Mouse (Mus musculus) midbrain, embryonic 13.5 days (tissue): ENCODE data around the gene Ube2h. TPM values are rescaled to one million over a fixed set of nuclear protein-coding genes. Genes with fewer than 3 reads are reported as not detected.
A peak's percentile ranks its signal among the peaks of the same experiment; 100 is the strongest.

Experiments used
- ATAC-seq: fragments of 200-750 bp; cut with Nextera tagmentation; 2 replicates; pipeline ENCODE4 v1.8.0; 2017; ENCODE audit warnings: mild to moderate bottlenecking, moderate TSS enrichment, moderate library complexity
- H3K27ac ChIP-seq: fragments of 300-500 bp; sonication (generic); 2 replicates; pipeline ENCODE4 v1.5.1; 2015; ENCODE audit warnings: inconsistent platforms, mild to moderate bottlenecking, moderate library complexity
- H3K27me3 ChIP-seq: fragments of 300-500 bp; sonication (generic); 2 replicates; pipeline ENCODE4 v1.6.1; 2015; ENCODE audit warnings: mild to moderate bottlenecking, inconsistent platforms
- H3K36me3 ChIP-seq: fragments of 300-500 bp; sonication (generic); 2 replicates; pipeline ENCODE4 v1.6.1; 2015; ENCODE audit warnings: mild to moderate bottlenecking, inconsistent platforms
- H3K4me1 ChIP-seq: fragments of 300-500 bp; sonication (generic); replicated peaks from 2 replicates; pipeline ENCODE4 v1.6.1; 2015; ENCODE audit warnings: inconsistent platforms
- H3K4me2 ChIP-seq: fragments of 300-500 bp; sonication (generic); replicated peaks from 2 replicates; pipeline ENCODE4 v1.6.1; 2015; ENCODE audit warnings: moderate library complexity, mild to moderate bottlenecking, inconsistent platforms
- H3K4me3 ChIP-seq: fragments of 300-500 bp; sonication (generic); replicated peaks from 2 replicates; pipeline ENCODE4 v1.5.1; 2015; ENCODE audit warnings: mild to moderate bottlenecking, inconsistent platforms
- H3K9ac ChIP-seq: fragments of 300-500 bp; sonication (generic); replicated peaks from 2 replicates; pipeline ENCODE4 v1.6.1; 2015; ENCODE audit warnings: mild to moderate bottlenecking, inconsistent platforms
- H3K9me3 ChIP-seq: fragments of 300-500 bp; sonication (generic); 2 replicates; pipeline ENCODE4 v1.6.1; 2016; ENCODE audit warnings: mild to moderate bottlenecking, inconsistent platforms
- whole genome bisulfite sequencing: fragments of 180-500 bp; shearing (Covaris S2); methylation state at CpG from one replicate; pipeline ENCODE4 v1.1.7; 2015; 5-methylcytosine and 5-hydroxymethylcytosine counted together
- polyA plus RNA-seq: library from polyadenylated mRNA; unstranded; fragments of >200 nt; fragmentation: Nextera tagmentation; extraction: Ambion mirVana; gene quantifications from 2 replicates; pipeline ENCODE4 v1.2.1, GENCODE M21; 2015

The Ube2h gene
- polyA plus RNA-seq, 1 experiment from 2014 or later = 66.0 TPM

DNA sequence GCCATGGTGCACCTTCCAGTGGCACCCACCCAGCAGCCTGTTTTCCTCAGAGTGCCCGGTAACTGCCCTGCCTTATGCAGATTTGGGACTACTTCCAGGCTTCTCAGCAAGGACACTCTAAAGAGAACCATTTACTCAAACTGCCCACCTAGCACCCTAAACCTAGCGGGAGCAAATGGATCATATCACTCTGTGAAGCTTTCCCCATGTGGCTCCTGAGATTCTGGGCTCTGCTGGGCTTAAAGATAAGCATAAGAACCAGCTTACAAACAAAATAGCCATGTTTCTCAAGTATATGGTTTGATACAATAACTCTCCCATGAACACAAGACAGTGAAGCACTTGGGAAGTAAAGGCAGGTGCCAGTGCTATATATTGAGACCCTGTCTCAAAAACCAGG, 11.8 kb downstream of the Ube2h start:
- Histone ChIP-seq H3K4me1 (0 out of 2 replicates have a peak, but pooled peaks cover 6% of the 10 kb centered on the region), H3K27ac (no peak overlapping the region), H3K36me3 (peaks cover 44% of the 10 kb centered on the region), H3K4me3 (no peak overlapping the region), H3K27me3 (no peaks in the 10 kb centered on the region), H3K4me2 (no peak overlapping the region), H3K9ac (no peak overlapping the region), H3K9me3 (no peaks in the 10 kb centered on the region)
- WGBS = 91% methylated on average over 2 of the region's 2 CpGs
- ATAC-seq = no peak

DNA sequence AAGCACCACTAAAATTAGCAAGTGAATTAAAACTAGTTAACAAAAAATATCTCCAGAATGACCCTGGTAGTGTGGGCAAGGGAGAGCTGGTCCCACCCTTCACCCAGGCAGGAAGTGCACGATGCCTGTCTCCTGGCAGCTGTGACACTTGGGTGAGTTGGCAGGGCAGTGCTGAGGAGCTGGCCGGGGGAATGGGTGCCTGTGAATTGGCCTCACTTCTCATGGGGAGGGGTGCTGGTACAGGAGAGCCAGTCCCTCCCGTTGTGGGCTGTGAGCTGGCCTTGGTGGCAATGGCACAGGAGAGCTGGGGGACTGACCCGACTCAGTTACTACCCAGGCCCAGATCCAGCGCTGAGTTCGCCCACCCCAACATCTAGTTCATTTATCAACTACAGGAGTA, 16.4 kb downstream of the Ube2h start:
- H3K4me1 ChIP-seq = no peaks in the 10 kb centered on the region
- no peak overlapping the region for H3K4me2 ChIP-seq
- no peaks in the 10 kb centered on the region for H3K9me3 ChIP-seq
- peaks cover 43% of the 10 kb centered on the region for H3K36me3 ChIP-seq
- H3K27me3 ChIP-seq = no peaks in the 10 kb centered on the region
- H3K27ac ChIP-seq = no peak overlapping the region
- ATAC-seq = no peak
- 93% methylated on average over 6 of the region's 6 CpGs for WGBS
- no peak overlapping the region for H3K4me3 ChIP-seq
- H3K9ac ChIP-seq = no peak overlapping the region

DNA sequence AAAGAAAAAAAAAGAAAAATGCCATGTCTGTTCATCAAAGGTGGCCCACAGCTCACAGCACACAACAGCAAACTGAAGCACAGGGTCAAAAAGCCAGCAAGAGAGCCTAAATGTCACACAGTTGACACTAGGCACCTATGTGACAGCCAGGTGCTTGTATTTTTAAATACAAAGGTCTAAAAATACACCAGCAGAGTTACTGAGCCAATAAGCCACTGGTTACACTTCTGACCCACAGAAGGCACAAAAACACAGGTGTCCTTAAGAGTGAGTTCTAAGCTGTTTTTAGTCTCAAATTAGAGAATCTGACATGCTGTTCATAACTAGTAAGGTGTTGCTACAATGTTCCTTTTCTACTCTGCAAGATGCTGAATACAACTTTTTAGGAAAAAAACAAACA, 17.7 kb downstream of the Ube2h start:
- H3K4me1 ChIP-seq = no peaks in the 10 kb centered on the region
- H3K27ac ChIP-seq = no peak overlapping the region
- H3K4me2 ChIP-seq = no peak overlapping the region
- H3K27me3 ChIP-seq = no peaks in the 10 kb centered on the region
- no peak overlapping the region for H3K9ac ChIP-seq
- H3K36me3 ChIP-seq = peaks cover 41% of the 10 kb centered on the region
- ATAC-seq = no peak
- no peaks in the 10 kb centered on the region for H3K9me3 ChIP-seq
- H3K4me3 ChIP-seq = no peak overlapping the region

DNA sequence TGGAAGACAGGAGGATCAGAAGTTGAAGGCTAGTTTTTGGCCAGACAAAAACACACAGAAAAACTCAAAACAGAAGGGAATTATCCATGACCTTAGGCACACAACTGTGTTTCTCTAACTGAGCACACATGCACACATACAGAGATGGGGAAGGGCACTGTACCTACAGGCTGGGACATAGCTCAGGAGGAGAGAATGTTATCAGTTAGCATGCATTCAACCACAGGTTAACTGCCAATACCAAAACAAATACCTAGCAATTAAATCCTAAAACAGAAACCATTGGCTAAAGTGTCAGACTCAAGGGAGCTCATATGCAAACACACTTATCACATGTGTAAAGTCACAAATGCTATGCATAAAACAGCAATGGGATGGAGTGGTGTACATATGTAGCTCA, 20.2 kb downstream of the Ube2h start:
- no peak for ATAC-seq
- Histone ChIP-seq H3K36me3 (peaks cover 46% of the 10 kb centered on the region), H3K9me3 (no peaks in the 10 kb centered on the region), H3K27me3 (no peaks in the 10 kb centered on the region), H3K4me2 (no peak overlapping the region), H3K4me1 (no peaks in the 10 kb centered on the region), H3K9ac (no peak overlapping the region), H3K4me3 (no peak overlapping the region), H3K27ac (no peak overlapping the region)

DNA sequence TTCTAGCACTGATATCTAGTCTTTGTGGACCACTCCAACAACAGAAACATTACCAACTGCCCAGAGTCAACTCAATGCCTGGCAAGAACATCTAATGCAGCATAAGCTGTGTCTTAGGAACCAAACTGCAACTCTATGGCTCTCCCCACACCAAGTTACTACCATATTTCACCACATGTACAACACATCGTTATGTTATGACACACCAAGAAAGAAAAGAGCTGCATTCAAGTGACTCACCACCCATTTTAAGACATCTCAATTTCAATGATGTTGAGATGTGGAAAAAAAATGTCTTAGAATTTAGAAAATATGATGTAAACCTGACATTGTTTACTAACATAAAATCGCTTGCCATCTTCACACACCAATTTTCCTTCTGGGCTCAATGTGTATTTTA, 22.0 kb downstream of the Ube2h start:
- WGBS = 98% methylated on average over 2 of the region's 2 CpGs
- Histone ChIP-seq H3K27me3 (no peaks in the 10 kb centered on the region), H3K4me1 (no peaks in the 10 kb centered on the region), H3K36me3 (peaks cover 53% of the 10 kb centered on the region), H3K9me3 (no peaks in the 10 kb centered on the region), H3K27ac (no peak overlapping the region), H3K9ac (no peak overlapping the region), H3K4me2 (no peak overlapping the region), H3K4me3 (no peak overlapping the region)
- ATAC-seq = no peak

DNA sequence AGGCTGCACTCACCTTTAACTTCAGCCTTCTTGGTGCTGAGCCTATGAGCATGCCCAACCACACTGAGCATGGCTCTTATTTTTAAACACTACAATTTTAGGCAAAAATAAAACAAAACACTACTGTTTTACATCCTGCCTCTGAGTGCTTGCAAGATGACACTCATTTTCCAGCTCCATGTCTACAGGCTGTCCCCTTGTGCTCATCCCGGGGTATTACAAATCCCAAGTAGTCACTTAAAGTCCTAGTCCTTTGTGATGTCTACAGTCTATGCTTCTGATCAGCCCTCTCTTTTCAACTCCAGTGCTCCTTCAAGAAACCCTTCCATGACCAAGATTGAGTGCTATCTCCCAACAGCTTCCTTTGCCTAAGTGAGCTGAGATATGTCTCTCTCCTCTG, 26.0 kb downstream of the Ube2h start:
- H3K4me3 ChIP-seq = no peak overlapping the region
- no peak overlapping the region for H3K4me2 ChIP-seq
- H3K9ac ChIP-seq = no peak overlapping the region
- H3K27ac ChIP-seq = no peak overlapping the region
- peaks cover 3% of the 10 kb centered on the region for H3K4me1 ChIP-seq
- ATAC-seq = no peak
- WGBS = 73% methylated on average over 1 of the region's 1 CpGs
- H3K9me3 ChIP-seq = no peaks in the 10 kb centered on the region
- H3K36me3 ChIP-seq = peaks cover 39% of the 10 kb centered on the region
- H3K27me3 ChIP-seq = no peaks in the 10 kb centered on the region

DNA sequence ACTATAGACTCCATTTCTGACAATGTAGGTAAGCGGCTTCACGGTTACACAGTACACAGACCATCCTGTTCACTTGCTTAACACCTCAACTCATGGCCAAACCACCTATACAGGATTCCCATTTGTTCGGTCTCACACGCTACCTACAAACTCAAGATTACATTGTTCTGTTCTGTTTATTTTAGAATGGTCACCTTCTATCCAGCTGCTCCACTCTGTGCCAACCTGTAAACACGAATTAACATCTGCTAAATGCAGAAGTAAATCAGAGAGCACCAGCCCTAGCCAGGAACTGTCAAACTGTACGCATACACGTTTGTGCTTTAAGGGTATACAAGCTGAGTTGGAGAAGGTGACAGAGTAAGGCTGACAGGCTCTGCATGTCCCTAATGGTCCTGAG, 27.5 kb downstream of the Ube2h start:
- 96% methylated on average over 7 of the region's 7 CpGs for WGBS
- H3K36me3 ChIP-seq = peaks cover 33% of the 10 kb centered on the region
- H3K4me2 ChIP-seq = no peak overlapping the region
- no peaks in the 10 kb centered on the region for H3K9me3 ChIP-seq
- H3K4me1 ChIP-seq = peaks cover 16% of the 10 kb centered on the region
- no peak overlapping the region for H3K9ac ChIP-seq
- no peaks in the 10 kb centered on the region for H3K27me3 ChIP-seq
- no peak overlapping the region for H3K4me3 ChIP-seq
- no peak overlapping the region for H3K27ac ChIP-seq
- no peak for ATAC-seq

DNA sequence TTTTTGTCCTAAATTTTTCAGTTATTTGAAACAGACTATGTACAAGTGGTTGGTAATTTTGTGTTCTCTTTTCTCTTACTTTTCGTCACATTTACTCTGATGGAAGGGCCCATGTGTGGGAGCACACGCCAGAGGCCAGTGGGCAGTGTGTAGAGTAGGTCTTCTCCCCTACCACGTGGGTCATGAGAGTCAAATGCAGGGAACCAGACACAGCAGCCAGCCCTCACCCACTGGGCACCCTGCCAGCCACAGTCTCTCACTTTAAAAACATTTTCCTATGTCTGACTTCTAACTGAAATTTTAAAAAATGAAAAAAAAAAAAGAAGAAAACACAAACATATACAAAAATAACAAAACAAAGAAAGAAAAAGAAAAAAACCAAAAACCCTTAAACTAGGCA, 28.0 kb downstream of the Ube2h start:
- no peaks in the 10 kb centered on the region for H3K9me3 ChIP-seq
- no peak overlapping the region for H3K4me2 ChIP-seq
- peaks cover 32% of the 10 kb centered on the region for H3K36me3 ChIP-seq
- H3K27me3 ChIP-seq = no peaks in the 10 kb centered on the region
- H3K4me3 ChIP-seq = no peak overlapping the region
- ATAC-seq = no peak
- H3K27ac ChIP-seq = no peak overlapping the region
- H3K4me1 ChIP-seq = peaks cover 16% of the 10 kb centered on the region
- WGBS = 90% methylated on average over 3 of the region's 3 CpGs
- no peak overlapping the region for H3K9ac ChIP-seq

DNA sequence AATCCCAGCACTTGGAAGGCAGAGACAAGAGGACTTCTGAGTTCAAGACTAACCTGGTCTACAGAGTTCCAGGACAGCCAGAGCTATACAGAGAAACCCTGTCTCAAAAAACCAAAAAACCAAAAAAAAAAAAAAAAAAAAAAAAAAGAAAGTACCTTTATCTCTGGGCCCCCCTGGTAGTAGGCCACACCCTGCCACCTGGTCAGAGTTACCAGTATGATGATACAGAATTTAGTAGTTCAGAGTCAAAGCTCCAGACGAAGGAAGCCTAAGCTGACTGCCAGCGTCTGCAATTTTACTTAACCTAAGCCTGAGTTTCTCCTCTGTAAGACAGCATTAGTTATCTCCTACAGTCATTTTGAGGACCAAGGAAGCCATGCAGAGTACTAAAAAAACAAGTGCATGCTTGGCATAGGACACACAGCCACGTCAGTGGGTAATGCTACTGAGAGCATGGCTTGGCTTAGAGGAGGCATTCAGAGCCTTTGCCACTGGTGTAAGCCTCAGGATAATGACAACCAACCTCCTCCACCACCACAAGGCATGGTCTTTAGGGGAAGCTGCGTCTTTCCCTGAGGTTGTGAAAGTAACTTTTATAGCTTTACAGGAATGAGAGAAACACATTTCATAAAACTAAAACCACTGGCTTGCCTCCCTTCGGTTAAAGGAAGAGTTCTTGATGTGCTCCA, 29.0 kb downstream of the Ube2h start:
- H3K36me3 ChIP-seq = peaks cover 32% of the 10 kb centered on the region
- H3K4me3 ChIP-seq = no peak overlapping the region

DNA sequence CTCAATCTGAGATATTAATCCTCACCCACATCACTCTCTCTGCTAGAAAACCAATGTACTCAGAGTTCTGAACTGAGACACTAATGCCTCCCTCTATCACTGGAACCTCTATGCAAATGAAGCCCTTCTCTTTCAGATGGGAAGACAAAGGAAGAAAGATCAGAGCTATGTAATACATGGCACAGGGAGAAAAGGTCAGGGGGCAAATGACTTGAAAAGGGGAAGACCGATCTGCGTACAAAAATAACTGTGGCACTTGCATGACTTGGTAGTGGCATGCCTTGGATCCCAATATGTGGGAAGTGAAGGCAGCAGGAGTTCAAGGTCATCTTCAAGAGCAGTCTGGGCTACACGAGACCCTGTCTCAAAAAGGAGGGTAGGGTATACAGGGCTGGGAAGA, 31.4 kb downstream of the Ube2h start:
- no peak overlapping the region for H3K4me3 ChIP-seq
- H3K4me2 ChIP-seq = no peak overlapping the region
- H3K36me3 ChIP-seq = peaks cover 28% of the 10 kb centered on the region
- H3K9ac ChIP-seq = no peak overlapping the region
- H3K9me3 ChIP-seq = no peaks in the 10 kb centered on the region
- H3K27ac ChIP-seq = peak overlapping the region; percentile 45; the same call in 1 of the 2 replicates
- WGBS = 28% methylated on average over 3 of the region's 3 CpGs
- no peaks in the 10 kb centered on the region for H3K27me3 ChIP-seq
- peaks cover 16% of the 10 kb centered on the region for H3K4me1 ChIP-seq
- no peak for ATAC-seq

More for the DNA sequence above, 29.0 kb downstream of the Ube2h start:
- Histone ChIP-seq H3K4me1 (peaks cover 16% of the 10 kb centered on the region), H3K9me3 (no peaks in the 10 kb centered on the region), H3K27ac (no peak overlapping the region), H3K9ac (no peak overlapping the region), H3K4me2 (no peak overlapping the region), H3K27me3 (no peaks in the 10 kb centered on the region)
- WGBS = 84% methylated on average over 5 of the region's 5 CpGs
- no peak for ATAC-seq

DNA sequence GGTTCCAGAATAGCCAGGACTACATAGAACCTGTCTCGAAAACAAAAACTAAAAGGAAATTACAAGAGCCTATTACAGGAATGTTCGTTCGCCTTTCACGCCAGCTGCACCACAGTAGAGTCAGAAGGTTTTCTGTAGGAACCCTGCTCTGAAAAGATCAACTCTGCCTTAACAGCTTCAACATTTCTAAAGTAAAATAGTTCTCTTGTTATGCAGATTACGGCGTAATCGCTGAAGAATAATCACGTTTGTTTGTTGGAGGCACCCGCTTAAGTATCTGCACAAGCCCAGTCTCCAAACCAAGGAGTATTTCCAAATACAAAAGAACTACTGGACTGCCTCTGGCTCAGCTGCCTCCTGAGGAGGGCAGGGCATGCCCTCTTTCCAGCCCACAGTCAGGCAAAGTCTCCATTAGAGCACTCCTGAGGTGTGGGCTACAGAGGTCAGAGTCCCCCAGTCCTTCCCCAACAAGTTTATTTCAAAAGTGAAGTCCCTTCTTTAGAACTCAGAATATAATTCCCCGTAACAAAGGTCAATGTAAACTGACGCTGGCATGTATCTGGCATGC, 31.9 kb downstream of the Ube2h start:
- no peak overlapping the region for H3K27ac ChIP-seq
- 32% methylated on average over 11 of the region's 11 CpGs for WGBS
- no peak for ATAC-seq
- no peaks in the 10 kb centered on the region for H3K27me3 ChIP-seq
- no peak overlapping the region for H3K9ac ChIP-seq
- H3K4me1 ChIP-seq = peaks cover 16% of the 10 kb centered on the region
- no peak overlapping the region for H3K4me3 ChIP-seq
- H3K36me3 ChIP-seq = peaks cover 30% of the 10 kb centered on the region
- H3K4me2 ChIP-seq = no peak overlapping the region
- H3K9me3 ChIP-seq = no peaks in the 10 kb centered on the region

DNA sequence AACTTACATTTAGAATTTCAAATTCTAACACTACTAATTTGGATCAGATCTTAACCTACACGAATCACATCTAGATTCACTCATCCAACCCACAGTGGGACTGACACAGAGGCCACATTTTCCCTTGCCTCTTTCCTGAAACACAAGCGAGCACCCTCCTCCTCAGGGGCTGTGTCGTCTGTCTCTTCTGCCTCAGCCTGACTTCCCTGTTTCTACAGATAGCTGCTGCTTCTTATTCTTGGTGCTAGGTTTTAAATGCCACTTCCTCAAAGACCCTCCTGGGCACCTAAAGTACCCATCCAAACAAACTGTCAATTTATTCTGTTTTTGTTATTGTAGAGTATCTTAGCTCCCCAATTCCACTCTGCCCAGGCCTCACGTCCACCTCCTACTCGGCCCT, 34.5 kb downstream of the Ube2h start:
- Histone ChIP-seq H3K4me2 (no peak overlapping the region), H3K9me3 (no peaks in the 10 kb centered on the region), H3K27me3 (no peaks in the 10 kb centered on the region), H3K4me1 (peaks cover 16% of the 10 kb centered on the region), H3K4me3 (no peak overlapping the region), H3K36me3 (peaks cover 39% of the 10 kb centered on the region), H3K27ac (no peak overlapping the region), H3K9ac (no peak overlapping the region)
- WGBS = 90% methylated on average over 5 of the region's 5 CpGs
- ATAC-seq = no peak

DNA sequence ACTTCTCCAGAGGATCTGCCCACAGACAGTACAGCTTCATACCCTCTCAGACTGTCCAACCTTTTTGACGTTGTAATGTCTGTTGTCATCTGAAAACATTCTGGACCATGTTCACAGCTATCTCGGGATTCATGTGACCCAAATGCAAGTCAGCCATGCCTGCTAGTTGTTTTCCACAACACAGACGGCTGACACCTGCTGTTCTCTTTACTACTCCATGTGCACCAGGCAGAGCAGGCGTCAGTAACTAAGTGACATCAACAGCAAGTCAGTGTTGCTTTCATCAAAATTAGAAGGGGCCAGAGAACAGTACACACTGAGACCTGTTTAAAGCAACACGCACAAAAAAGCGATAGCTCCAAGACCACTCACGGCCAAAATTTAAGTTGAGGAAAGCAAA, 36.9 kb downstream of the Ube2h start:
- H3K4me2 ChIP-seq = no peak overlapping the region
- H3K36me3 ChIP-seq = peaks cover 40% of the 10 kb centered on the region
- H3K4me3 ChIP-seq = no peak overlapping the region
- peaks cover 4% of the 10 kb centered on the region for H3K4me1 ChIP-seq
- no peak overlapping the region for H3K27ac ChIP-seq
- no peaks in the 10 kb centered on the region for H3K9me3 ChIP-seq
- H3K9ac ChIP-seq = no peak overlapping the region
- H3K27me3 ChIP-seq = no peaks in the 10 kb centered on the region
- 95% methylated on average over 7 of the region's 7 CpGs for WGBS
- no peak for ATAC-seq
